Mouse (Mus musculus): Measurements from ENCODE around the gene Ms4a4b. TPM values are rescaled to one million over a fixed set of nuclear protein-coding genes. Genes with fewer than 3 reads are reported as not detected.
"Not testable (repeated sequence)": the region's sequence is repeated elsewhere in the genome, so short reads cannot be mapped to it uniquely, and the experiment has no call there.

Gene Ms4a4b
- total RNA-seq, 4 experiments from 2014 or later: not detected

DNA sequence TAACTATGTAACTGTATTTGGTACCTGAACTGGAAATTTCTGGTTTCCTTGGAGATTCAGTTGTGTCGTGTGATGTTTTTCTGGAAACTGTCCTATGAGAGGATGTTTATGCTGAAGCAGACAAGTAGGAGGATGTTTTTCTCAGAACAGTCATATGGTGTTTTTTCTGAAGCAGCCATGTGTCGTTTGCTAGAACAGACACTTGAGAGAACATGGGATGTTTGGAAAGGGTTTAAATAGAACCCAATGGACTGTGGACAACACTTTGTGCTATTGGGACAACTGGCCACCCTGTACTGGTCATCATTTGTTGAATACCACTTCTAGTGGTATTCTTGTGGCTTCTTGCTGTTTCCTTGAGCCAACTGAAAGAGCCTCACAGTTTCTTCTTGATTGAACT is 42.4 kb downstream of the Ms4a4b start, which contains the start of gene Gm8369:
TSS of gene Gm8369 (plus strand) at position 193 of the 400 bp plus-strand sequence.
- DNase-seq (ENCODE audit: low spot score in 2 of 2): no peak

DNA sequence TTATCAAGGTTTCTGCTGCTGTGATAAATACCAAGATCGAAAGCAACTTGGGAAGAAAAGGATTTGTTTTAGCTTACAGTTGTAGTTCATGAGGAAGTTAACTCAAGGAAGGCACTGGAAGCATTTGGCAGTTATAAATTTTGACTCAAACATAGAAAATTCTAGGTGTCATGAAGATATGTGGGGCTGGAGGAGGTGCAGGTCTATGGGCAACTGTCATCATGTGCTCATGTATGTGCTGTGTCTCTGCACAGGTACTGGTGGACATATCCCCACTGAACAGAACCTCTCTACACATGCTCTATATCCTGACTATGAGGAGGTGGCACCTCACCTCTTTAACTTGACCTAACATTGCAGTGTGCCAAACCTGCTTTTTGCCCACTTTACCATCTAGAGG is 43.2 kb downstream of the Ms4a4b start:
- DNase-seq (ENCODE audit: low spot score in 2 of 2): no peak

DNA sequence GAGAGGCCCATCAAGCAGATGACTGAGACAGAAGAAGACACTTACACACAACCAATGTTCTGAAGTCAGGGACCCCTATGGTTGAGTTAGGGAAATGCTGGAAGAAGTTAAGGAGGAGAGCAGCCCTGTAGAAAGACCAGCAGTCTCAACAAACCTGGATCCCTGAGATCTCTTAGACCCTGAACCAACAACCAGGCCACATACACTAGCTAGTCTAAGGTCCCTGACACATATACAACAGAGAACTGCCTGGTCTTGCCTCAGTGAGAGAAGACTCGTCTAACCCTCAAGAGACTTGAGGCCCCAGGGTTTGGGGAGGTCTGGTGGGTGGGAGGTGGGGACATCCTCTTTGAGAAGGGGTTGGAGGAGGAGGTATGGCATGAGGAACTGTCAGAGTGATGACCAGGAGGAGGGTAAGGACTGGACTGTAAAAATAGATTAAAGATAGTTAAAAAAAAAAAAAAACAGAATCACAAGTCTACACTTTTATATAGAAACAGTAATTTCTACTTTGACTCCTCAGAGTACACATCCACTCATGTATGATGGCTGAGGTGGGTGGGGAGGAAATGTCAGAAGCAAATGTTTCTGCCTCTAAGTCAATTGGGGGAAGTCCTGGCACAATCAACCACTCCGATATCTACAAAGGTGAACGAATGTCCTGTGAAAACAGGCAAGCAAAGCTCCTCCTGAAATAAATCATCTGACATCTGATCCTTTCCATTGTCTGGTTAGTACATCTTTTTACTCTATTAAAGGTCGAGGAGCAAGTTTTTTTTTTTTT is 48.2 kb downstream of the Ms4a4b start:
- DNase-seq (ENCODE audit: low spot score in 2 of 2): no peak

DNA sequence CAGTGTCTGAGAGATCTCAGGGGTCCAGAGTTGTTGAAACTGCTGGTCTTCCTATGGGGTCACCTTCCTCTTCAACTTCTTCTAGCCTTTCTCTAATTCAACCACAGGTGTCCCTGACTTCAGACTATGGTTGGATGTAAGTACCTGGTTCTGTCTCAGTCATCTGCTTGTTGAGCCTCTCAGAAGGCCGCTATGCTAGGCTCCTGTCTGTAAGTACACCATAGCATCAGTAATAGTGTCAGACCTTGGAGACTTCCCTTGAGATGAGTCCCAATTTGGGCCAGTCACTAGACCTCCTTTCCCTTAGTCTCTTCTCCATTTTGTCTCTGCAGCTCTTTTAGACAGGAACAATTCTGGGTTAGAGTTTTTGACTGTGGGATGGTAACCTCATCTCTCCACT is 49.3 kb downstream of the Ms4a4b start:
- DNase-seq (ENCODE audit: low spot score in 2 of 2): no peak

DNA sequence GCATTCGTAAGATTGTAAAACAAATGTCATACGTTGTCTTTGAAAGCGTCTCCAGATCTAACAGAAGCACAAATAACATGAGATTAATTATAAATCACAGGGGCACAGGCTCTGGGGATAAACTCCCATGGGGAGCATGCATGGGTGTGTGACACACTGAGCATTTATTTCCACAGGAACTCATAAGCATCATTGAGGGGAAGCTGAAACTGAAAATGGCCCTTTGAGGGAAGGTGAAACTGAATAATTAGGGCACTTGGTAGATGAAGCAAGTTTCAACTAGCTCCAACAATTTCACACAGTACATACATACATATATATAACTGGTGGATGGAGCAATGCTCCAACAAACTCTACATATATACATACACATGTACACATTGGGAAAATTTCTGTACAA is 51.2 kb downstream of the Ms4a4b start:
- no peak for DNase-seq (ENCODE audit: low spot score in 2 of 2)

DNA sequence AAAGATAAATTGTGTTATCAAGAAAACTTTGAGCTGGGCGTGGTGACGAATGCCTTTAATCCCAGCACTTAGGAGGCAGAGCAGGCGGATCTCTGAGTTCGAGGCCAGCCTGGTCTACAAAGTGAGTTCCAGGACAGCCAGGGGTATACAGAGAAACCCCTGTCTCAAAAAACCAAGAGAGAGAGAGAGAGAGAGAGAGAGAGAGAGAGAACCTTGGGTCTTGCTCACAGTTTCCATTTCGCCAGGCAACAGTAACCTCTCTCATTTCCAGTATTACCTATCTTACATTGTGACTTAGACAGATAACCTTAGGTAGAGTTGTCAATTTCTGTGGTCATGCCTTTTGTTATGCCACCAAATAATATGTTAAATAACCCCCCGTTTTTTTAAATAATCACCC is 53.0 kb downstream of the Ms4a4b start:
- no peak for DNase-seq (ENCODE audit: low spot score in 2 of 2)

DNA sequence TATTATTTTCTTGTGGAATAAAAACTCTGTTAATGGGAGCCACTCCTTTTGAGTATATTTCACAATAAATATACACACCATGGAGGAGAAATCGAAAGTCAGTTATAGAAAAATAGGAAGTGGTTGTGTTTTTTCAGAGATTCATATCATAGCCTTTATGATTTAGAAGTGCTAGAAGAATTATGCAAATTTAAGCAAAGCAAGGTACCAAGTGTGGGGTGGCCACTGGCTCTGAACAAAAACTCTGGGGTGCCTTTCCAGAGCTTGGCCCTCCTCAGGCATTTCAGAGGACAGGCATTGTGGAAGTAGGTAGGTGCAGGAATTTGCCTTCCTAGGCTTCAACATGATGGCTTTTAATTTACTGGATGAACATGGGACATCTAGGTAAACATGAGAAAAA is 53.9 kb downstream of the Ms4a4b start:
- DNase-seq (ENCODE audit: low spot score in 2 of 2): not testable (repeated sequence)

DNA sequence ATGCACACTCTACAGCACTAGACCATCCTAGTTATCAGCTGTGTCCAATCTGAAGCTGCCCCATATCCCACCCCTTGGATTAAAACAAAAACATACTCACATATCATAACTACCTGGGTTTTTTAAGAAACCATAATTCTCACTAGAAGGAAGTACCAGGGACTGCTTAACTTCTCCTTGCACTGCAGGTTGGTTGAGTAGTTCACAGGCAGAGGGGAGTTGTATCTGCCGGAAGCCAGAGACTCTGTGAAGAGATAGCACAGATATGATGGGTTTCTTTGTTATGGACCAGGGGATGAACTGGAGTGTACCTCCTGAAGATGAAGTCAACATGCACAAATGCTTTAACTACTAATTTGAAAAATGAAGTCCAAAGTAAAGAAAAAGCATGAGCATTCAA is 57.4 kb downstream of the Ms4a4b start:
- no peak for DNase-seq (ENCODE audit: low spot score in 2 of 2)

DNA sequence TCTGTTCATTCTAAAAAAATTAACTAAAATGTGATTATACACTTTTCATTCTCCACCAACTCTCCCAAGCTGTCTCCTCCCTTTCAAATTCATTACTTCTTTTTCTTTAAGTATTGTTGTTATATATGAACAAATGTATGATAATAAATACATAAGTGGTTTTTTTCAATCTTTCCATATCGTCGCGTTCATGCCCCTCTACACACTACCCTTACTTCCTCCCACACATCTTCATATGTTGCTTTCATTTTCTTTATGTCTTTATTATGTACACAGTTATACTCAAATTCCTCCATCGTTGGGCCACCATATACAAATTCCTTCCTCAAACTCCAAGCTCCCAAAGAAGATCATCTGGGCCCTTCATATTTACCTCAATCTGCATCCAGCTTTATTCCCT is 58.0 kb downstream of the Ms4a4b start:
- DNase-seq (ENCODE audit: low spot score in 2 of 2): no peak

DNA sequence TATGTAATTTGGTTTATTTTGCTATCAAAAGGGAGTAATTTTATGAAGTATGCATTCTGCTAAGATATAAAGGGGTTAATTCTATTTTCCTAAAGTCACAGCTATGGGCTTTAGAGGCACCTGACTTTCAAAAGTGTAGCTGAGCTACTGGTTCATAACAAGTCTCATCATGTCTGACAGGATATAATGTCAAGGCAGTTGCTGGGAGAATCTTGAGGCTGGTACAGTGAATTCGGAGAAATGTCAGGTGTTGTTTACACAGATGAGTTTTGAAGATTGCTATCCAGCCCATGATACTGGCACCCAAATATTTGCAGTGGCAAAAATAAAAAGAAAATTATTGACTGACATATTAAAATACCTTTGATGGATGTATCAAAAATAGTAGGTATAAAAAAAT is 61.5 kb downstream of the Ms4a4b start:
- no peak for DNase-seq (ENCODE audit: low spot score in 2 of 2)

DNA sequence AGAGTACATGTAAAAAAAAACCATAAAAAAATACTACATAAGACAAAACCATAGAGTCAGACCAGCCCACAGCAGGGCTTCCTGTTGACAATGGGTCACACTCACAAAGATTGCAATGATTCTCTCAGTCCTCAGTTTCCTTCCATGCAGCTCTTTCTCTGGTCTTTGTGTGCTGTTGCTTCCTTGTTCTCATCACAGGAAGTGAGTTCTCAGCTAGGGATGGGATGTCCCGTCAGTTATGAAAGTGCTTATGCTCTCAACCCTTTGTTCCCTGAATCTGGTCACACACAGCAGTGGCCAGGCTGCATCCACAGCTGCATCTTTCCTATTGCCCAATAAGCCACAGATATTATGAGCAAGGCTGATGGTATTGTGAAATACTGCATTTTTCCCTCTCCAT is 70.1 kb downstream of the Ms4a4b start:
- no peak for DNase-seq (ENCODE audit: low spot score in 2 of 2)

DNA sequence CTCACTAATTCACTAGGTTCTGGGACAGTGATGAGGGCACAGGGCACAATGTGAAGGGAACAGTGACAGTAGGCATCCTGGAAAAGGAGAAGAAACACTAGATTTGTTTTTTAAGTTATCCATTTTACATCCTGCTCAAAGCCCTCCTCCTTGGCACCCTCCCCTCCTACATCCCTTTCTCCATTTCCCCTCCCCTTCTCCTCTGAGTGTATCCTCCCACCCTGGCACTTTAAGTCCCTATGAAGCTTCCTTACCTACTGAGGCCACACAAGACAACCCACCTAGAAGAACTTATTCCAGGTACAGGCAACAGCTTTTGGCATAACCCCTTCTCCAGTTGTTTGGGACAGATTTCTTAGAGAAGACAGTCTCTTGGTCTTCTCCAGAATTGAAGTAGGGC is 72.9 kb downstream of the Ms4a4b start, which contains the start of gene Ms4a6b:
TSS of gene Ms4a6b (plus strand) at position 267 of the 400 bp plus-strand sequence.
- DNase-seq (ENCODE audit: low spot score in 2 of 2): no peak

Other genes with a start within 250 kb of the Ms4a4b start
- gene Ms4a13, start 246.8 kb upstream of the Ms4a4b start, total RNA-seq (2022): not detected
- not detected for gene Ms4a12, start 211.1 kb upstream of the Ms4a4b start, total RNA-seq (2022)
- gene Ms4a1, start 177.3 kb upstream of the Ms4a4b start, total RNA-seq (2022): not detected
- gene Ms4a5, start 159.7 kb upstream of the Ms4a4b start, total RNA-seq (2022): not detected
- not detected for gene Ms4a14, start 129.1 kb upstream of the Ms4a4b start, total RNA-seq (2022)
- under 1 TPM in 2 of 4 experiments, not detected in 2; 0.36 to 0.63 TPM for gene Ms4a7, start 107.4 kb upstream of the Ms4a4b start, total RNA-seq (2022)
- gene Ms4a4a, start 68.0 kb upstream of the Ms4a4b start, total RNA-seq (2022): 1 to 10 TPM in 2 of 4 experiments, under 1 TPM in 1, not detected in 1; 0.39 to 1.6 (median 1.4) TPM
- gene Ms4a4c, start 38.8 kb upstream of the Ms4a4b start, total RNA-seq (2022): not detected
- 1 to 10 TPM in 1 of 4 experiments, under 1 TPM in 3; 0.41 to 1.3 (median 0.70) TPM for gene Ms4a6c, start 25.8 kb downstream of the Ms4a4b start, total RNA-seq (2022)
- not detected for gene Gm8369, start 42.4 kb downstream of the Ms4a4b start, total RNA-seq (2022)
- 1 to 10 TPM in 2 of 4 experiments, under 1 TPM in 2; 0.73 to 2.0 (median 1.0) TPM for gene Ms4a6b, start 73.0 kb downstream of the Ms4a4b start, total RNA-seq (2022)
- 1 to 10 TPM; 1.7 to 3.6 (median 2.5) TPM for gene Ms4a4d, start 93.2 kb downstream of the Ms4a4b start, total RNA-seq (2022)
- gene Ms4a6d, start 161.3 kb downstream of the Ms4a4b start, total RNA-seq (2022): under 1 TPM in 3 of 4 experiments, not detected in 1; 0.29 to 0.86 (median 0.81) TPM
- under 1 TPM in 3 of 4 experiments, not detected in 1; 0.19 to 0.34 (median 0.31) TPM for gene Ms4a2, start 180.2 kb downstream of the Ms4a4b start, total RNA-seq (2022)
- gene Ms4a3, start 197.3 kb downstream of the Ms4a4b start, total RNA-seq (2022): not detected
- gene Oosp2, start 217.0 kb downstream of the Ms4a4b start, total RNA-seq (2022): not detected
- not detected for gene Oosp1, start 247.6 kb downstream of the Ms4a4b start, total RNA-seq (2022)